Mouse (Mus musculus) mature B cell (primary cell): ENCODE measurements around the gene Anapc10.
"Not testable (repeated sequence)": the region's sequence is repeated elsewhere in the genome, so short reads cannot be mapped to it uniquely, and the experiment has no call there.

Experiments used
- in situ Hi-C: fragments of 300-500 bp; cut with MboI; formaldehyde crosslinking; loops from 2 replicates; pipeline ENCODE4 v1.14.3; 2019

Anapc10 gene

DNA sequence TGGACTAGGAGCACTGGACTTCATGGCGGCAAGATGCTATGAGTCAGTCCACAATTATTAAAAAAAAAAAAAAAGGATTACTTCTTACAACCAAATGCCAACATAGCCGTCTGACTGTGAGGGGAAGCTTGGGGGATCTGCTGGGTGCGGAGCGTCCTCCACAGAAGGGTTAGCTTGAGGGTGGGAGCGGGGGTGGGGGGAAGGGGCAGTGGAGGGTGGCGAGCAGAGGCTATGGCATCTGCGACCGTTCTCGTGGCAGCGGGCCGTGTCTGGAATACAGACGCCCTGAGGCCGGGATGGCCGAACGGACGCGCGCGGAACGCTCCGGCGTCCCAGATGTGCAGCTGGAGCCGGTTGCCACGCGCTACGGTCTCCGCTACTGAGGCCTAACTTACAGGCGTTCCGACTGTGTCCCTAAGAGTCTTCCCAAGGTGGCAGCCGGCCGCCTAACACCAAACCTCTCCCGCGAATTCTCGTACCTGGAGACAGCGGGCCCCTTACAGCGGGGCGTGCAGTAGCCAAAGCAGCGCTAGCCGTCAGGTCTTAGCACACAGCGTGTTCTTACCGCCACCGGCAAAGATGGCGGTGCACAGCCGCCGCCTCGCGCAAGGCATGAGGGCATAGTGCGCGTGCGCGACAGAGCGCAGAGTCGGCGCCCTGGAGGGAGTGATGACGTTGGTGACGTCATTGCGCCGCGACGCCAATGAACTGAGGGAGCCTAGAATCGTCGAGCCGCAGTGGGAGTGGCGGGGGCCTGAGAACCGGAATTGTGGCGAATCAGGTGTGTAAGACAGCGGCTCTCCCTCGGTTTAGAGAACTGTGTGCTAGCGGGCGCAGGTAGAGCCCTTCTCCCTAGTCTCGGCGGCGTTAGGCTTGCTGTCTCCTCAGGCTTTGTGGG lies at the start of gene Anapc10, which contains the start of gene Abce1:
Anapc10 (plus strand) TSS at position 757 of the 898 bp plus-strand sequence.
Abce1 (minus strand) TSS at position 677 of the 898 bp plus-strand sequence.
- in situ Hi-C loops, result loop anchor here (25.0 kb wide), 1 partner anchor 1301 kb away; the partner anchor contains the start of gene Usp38

DNA sequence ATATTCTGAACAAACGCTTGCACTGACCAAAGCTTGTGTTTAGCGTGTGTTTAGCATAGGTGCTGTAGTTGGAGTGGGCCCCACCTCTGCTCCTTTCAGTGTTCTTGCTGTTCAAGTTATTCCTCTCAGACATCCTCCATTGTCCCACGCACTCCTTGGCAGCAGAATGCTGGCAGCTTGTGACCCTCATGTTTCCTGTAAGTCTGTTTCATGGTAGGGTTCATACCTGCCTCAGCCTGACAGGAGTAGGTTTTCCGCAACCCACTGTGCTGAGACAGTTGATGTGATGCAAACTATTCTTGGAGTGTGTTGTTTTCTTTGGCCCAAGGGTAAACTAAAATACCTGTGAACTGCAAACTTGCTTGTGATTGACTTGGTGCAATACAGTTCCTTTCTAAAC lies 35.2 kb upstream of the Anapc10 start:
- in situ Hi-C loops, result no loop called here

DNA sequence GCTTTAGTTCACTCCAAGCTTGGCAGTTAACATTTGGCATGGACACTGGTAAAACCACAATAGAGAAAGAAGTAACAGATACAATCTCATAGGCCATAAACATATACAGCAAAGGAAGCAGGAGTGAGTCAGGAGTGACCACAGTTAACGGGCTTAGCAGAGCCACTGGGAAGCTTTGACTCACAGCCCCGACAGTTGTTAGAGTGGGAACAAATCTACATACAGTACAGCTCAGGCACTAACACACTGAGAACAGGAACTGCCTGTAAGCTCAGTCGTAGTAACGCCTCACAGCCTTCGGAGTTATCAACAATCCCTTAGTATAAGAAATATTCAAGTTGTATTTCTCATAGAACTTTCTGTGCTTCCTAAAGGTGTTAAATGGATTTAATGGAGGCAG lies 32.6 kb upstream of the Anapc10 start:
- in situ Hi-C loops, result no loop called here

DNA sequence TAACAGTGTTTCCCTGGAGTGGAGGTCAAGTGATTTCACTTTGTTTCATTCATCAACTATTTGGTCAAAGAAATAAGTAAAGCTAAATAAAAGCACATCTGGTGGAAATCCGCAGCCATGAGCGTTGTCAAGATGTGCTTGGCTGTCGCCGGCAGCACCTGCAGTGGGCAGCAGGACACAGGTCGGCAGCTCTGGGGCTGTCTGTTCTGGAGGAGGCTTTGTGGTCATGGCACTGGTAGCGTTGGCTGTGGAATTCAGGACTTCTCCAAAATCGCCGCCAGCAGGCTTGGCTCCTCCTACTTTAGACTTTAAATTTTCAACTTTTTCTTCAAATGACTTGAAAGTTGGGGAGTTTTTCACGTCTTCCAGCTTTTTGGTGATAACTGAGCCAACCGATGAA lies 31.5 kb upstream of the Anapc10 start:
- in situ Hi-C loops, result not testable (repeated sequence)

DNA sequence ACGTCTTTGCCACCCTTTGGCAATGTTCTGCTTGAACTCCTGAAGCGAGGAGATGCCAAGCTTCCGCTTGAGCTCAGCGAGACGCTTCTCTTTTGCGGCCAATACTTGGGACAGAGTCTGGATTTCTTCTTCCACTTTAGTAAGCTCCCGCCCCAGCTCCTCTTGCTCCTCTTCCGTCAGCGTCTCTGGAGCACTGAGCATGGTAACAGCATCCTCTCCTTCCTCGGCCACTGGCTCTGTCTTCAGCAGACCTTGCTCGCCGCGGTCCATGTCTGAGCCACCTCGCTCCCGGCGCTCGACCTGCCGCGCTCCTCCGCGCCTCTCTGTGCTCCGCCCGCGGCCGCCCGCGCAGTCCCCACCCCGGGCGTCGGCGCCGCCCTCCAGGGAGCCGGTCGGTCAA lies 31.1 kb upstream of the Anapc10 start:
- in situ Hi-C loops, result no loop called here

DNA sequence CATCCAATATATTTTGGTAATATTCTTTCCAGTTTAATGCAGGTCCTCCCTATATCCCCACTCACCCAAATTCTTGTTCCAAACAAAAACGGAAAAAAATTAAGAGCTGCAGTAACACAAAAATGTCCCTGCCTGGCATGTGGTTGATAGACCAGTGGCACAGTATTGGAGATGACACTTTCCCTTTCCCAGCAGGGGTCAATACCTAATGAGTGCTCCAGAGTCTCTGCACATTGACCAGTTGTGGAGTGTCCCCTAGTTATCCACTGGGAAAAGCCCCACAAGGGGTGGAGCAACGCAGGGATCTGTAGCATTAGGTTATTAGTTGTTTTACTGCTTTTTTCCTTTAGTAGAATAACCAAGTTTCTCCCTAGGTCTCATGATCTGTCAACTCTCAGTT lies 30.7 kb upstream of the Anapc10 start:
- in situ Hi-C loops, result no loop called here

DNA sequence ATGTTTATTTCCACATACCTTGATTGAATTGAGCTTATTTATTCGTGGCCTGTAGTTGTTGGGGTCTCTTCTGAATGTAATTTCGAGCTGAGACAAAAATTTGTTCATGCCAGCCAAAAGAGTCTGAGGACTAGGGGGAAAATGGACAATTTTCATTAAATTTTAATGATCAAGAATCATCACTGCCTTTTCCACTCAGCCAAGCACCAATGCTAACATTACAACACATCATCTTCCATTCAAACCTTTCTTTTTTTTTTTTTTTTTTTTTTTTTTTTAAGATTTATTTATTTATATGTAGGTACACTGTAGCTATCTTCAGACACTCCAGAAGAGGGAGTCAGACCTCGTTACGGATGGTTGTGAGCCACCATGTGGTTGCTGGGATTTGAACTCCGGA lies 25.7 kb upstream of the Anapc10 start:
- in situ Hi-C loops, result not testable (repeated sequence)

DNA sequence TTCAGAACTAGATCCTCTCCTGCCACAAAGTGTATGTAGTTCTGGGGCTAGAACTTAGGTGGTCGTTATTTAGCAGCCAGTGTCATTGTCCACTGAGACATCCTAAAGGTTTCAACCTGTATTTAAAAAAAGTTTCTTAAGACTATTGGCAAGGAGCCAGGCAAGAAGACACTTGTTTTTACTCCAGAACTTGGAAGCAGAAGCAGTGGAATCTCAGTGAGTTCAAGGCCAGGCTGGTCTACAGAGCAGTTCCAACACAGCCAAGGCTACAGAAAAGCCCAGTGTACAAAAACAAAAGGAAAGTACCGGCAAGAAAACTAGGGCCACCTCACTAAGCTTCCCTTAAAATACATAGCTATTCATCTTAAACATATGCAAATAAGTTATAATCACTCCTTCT lies 19.1 kb upstream of the Anapc10 start:
- in situ Hi-C loops, result loop anchor here (10.0 kb wide), 1 partner anchor 48 kb away; no protein-coding TSS in a partner anchor

DNA sequence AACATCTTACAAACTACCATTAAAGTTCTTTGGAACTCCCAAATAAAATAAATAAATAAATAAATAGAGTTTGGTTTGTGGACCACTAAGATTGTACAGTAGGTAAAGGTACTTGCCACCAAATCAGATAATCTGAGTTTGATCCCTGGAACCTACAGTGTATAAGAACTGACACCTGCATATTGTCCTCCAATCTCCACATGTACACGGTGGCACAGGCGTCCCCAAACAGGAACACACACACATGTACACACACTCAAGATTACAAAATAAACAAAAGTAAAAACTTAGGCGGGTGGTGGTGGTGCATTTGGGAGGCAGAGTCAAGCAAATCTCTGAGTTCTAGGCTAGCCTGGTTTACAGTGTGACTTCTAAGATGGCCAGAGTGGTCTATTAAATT lies 4.9 kb upstream of the Anapc10 start:
- in situ Hi-C loops, result loop anchor here (25.0 kb wide), 1 partner anchor 1306 kb away; the partner anchor contains the start of gene Usp38

DNA sequence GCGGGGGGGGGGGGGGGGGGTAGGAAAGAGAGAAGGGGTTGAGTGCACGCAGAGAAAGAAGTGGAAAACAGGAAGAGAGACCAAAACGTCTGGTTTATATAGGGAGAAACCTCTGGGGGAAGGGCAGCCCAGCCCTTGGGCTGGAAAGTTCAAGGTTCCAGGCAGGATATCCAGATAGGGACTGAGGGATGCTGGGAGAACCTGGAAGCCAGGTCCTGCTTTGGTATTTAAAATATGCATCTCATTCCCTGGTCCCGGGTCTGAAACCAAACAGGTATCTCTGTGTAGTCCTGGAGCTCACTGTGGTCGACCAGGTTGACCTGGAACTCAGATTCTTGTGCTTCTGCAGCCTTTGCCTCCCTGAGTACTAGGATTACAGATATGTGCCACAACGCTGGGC lies 1.1 kb downstream of the Anapc10 start:
- in situ Hi-C loops, result loop anchor here (25.0 kb wide), 1 partner anchor 1300 kb away; the partner anchor contains the start of gene Usp38

DNA sequence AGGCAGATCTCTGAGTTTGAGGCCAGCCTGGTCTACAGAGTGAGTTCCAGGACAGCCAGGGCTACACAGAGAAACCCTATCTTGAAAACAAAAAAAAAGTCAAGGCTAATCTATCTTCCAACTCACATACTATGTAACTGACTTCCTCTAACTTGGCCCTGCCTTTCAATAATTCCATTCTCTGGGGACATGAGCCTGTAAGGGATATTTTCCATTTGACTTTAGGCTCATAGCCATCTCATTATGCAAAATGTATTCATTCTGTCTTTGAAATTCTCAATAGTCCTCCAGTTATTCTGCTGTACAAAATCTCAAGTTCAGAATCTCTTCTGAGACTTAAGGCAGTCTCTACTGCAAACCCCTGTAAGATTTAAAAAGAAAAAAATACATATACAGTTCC lies 9.9 kb downstream of the Anapc10 start:
- in situ Hi-C loops, result loop anchor here (25.0 kb wide), 1 partner anchor 1291 kb away; the partner anchor contains the start of gene Usp38

DNA sequence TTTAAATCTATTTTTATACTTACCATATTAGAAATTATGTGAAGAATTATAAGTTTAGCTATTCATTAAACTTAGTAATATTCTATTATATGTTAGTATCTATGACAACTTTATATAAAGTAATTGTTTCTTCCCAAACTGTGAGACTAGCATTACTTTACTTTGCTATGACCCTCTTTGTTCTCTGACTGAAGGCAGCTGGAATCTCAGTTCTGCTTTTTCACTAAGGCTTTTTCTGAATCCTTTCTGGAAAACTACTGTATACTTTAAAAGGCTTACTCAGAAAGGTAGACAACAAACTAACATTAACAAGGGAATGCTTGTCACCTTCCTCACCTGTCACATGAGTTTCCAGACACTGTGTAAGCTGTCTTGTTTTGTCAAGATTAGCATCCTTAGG lies 11.7 kb downstream of the Anapc10 start:
- in situ Hi-C loops, result loop anchor here (25.0 kb wide), 1 partner anchor 1289 kb away; the partner anchor contains the start of gene Usp38

DNA sequence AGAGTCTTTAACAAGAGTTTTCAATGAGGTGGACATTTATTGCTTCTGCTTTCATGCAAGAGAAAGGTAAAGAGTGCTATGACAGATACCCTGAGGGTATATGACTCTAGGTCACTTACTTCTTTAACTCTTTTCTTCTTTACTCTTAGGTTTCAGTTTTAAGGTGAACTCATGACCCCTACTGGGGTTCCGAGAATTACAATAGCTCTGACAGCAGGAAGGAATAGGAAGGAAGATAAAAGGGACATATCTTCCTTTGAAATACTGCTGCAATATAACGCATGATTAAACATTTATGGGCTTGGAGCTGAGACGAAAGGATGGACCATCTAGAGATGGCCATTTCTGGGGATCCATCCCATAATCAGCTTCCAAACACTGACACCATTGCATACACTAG lies 13.0 kb downstream of the Anapc10 start:
- in situ Hi-C loops, result loop anchor here (25.0 kb wide), 1 partner anchor 1288 kb away; the partner anchor contains the start of gene Usp38

DNA sequence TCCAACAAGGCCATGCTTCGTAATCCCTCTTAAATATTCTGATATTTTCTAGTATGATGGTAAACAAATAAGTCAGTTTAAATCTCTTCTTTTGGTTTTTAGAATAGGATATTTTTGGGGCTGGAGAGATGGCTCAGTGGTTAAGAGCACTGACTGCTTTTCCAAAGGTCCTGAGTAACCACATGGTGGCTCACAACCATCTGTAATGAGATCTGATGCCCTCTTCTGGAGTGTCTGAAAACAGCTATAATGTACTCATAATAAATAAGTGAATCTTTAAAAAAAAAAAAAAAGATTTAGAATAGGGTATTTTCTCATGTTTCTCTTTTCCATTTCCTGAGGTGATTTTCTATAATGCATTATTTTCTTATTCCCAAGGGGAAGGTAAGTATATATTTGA lies 16.3 kb downstream of the Anapc10 start:
- in situ Hi-C loops, result loop anchor here (25.0 kb wide), 1 partner anchor 959 kb away; no protein-coding TSS in a partner anchor

DNA sequence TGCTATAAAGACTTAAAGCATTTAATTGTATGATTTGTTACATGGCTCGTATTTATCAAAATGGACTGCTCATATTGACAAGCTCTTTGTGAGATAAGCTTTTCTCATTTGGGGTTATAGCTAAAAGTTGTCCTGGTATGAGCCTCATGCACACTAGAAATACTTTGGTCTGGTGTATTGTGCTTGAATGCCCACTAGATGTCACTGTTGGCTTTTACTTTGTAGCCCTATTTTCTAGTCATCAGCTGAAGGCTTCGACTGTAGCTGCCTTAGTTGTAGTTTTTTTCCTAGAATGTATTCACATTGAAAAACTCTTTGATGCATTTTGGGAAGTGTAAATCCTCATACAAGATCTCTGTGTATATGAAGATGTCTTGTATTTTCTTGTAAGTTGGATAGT lies 22.7 kb downstream of the Anapc10 start:
- in situ Hi-C loops, result loop anchor here (10.0 to 25.0 kb wide), 2 partner anchors 750 to 953 kb away; no protein-coding TSS in a partner anchor

DNA sequence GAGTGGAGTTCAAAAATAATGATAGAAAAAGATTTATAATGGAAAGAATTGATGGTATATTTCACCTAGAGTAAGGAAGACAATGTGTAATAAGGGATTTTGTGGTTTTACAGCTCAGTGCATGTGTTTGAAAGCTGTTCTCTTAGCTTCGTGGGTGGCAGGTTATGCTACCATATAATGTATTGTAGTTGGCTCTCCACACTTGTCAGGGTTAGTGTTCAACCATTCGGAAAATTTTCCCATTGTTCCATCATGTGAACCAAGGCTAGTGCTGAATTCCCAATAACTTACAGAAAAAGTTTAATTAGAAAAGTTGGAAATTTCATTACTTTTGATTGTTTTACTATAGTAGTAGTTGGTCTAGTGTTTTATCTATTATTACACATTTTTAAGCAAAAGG lies 36.6 kb downstream of the Anapc10 start:
- in situ Hi-C loops, result loop anchor here (25.0 kb wide), 1 partner anchor 939 kb away; no protein-coding TSS in a partner anchor

DNA sequence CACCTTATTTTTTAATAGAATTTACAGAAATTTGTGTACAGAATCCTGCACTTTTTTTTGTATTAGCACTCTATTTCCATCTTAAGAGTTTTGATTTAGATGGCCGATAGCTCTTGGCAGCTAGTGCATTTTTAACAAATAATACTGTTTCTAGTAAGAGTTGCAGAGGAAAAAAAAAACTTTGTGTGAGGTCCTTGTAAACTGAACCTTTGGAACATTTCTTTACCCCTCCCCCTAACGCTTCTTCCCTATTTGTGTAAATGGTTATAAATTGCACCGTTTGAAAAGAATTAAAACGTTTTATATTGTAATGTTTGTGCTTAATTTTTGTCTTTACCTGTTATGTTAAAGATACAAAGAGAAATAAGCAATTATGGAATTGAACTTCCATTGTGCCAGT lies 37.0 kb downstream of the Anapc10 start:
- in situ Hi-C loops, result loop anchor here (25.0 kb wide), 1 partner anchor 939 kb away; no protein-coding TSS in a partner anchor

DNA sequence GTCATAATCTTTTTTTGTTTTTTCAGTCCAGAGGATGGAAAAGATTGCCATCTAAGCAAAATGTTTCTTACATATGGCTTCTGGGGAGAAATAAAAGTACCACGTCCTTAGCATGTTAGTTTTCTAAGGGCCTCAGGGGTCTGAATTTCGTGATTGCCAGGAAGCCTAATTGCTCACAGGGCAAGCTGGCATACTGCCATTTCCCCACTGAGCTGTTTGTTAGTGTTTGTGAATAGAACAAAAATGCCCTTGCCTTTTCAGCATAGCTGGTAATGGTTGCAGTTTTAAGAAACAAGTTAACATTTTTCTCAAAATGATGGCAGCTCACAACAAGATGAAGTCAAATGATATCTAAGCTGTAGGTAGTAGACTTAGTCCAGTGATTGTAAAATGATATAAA lies 38.7 kb downstream of the Anapc10 start:
- in situ Hi-C loops, result no loop called here

DNA sequence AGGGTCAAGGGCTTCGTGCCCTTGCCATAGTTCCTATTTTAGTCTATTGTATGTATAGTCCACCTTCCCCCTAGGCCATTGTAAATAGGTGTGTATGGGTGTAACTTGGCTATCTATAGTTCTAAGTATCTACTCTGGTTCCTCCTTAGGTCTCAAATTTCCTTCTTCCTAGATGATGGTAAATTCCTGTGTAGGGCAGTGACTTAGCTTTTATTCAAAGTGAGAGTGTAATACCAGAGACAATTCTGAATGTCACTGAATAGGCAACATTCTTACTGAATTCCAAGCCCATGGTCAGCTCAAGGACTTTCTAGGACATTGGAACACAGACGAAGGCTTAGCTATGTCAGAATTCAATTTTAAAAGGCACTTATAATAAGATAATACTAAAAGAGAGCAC lies 83.3 kb downstream of the Anapc10 start:
- in situ Hi-C loops, result not testable (repeated sequence)

DNA sequence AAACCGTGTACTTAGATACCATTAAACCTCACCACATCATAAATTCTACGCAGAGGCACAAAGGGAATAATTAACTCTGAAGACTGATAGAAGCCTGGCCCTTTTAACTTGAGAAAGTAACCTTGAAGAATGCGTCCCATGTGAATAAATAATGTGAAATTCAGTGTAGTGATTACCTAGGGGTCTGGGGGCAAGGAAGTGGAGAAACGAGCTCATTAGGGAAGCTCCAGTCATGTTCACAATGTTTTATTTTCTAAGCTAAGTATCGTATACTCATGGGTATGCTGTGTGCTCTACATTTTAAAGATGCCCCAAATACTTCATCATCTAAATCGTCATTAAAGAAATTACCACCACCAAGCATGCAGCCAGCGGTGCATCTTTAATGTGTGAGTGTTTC lies 85.1 kb downstream of the Anapc10 start:
- in situ Hi-C loops, result no loop called here

DNA sequence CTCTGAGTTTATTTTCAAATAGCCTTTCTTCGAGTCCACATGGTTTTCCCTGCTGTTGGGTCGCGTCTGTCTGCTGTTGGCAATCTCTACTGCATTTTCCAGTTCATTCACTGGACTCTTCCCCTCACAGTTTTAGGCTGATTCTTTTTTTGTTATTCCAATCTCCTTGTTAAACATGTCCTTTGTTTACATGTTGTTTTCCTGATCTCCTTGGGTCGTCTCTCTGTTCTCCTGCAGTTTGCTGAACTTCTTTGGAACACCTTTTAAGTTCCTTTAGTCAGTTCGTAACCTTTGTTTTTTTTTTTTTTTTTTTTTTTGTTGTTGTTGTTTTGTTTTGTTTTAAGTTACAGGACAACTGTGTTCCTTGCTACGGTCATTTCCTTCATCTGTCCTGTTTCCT lies 92.9 kb downstream of the Anapc10 start:
- in situ Hi-C loops, result no loop called here

DNA sequence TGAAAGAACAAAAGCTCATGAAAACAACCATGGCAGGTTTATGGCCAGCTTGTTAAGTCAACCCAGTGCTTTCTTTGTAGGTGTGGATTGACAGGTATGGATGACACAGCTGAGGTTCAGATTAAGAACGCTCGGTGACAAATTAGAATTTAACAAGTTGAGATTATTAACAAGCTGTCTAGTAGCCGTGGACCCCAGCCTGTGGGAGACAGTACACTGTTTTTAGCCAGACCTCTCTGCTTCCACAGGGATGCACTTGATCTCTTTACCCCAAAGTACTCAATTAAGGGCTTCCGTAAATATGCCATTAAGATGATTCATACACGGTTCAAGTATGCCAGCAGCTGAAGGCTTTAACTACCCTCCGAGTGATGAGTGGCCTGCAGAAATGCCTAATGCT lies 95.4 kb downstream of the Anapc10 start:
- in situ Hi-C loops, result no loop called here

DNA sequence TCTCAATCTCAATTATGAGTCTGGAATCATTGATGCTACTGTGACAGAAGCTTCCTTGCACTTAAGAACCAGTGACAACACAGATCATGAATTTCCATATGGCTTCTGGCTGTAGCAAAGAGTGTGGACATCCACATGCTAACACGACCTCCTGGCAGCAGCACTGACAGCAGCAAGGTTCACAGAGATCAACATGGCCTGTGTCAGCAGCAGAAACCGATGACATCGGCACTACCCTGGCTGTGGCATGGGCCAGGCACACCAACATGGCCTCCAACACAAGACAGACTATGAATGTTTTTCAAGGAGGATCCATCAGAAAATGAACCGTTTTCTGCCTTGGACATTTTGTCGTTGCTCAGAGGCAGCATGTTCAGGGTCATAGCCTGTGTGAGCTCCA lies 114.9 kb downstream of the Anapc10 start:
- in situ Hi-C loops, result no loop called here
